Mouse (Mus musculus) megakaryocyte, adult 5-6 weeks (primary cell): ENCODE measurements at regions not wholly inside any gene's neighbourhood (a gene's known extent, or its start where the extent isn't known, plus 50 kb on each side); places are given as distances from the start of the nearest gene placed in this dataset.

ENCODE experiments used
- ATAC-seq: 2 replicates; pipeline ENCODE4 v1.8.0; 2016; ENCODE audit warnings: mild to moderate bottlenecking, inconsistent platforms; ENCODE audit not compliant: poor library complexity, severe bottlenecking

- ATAC-seq: no peak
Observed at GRCm38 (mm10) chr8:8562268-8562667, 98.8 kb downstream of the Efnb2 start.

- ATAC-seq: no peak
Observed at GRCm38 (mm10) chr8:8558050-8558449, 103.0 kb downstream of the Efnb2 start.

- ATAC-seq: no peak
Observed at GRCm38 (mm10) chr8:8556152-8556551, 104.9 kb downstream of the Efnb2 start.

GRCm38 (mm10) chr8:8554691-8555090 is 106.4 kb downstream of the Efnb2 start:
- no peak for ATAC-seq

- no peak for ATAC-seq
Observed at GRCm38 (mm10) chr8:8552779-8553178, 108.3 kb downstream of the Efnb2 start.

GRCm38 (mm10) chr8:8536626-8537025 is 124.4 kb downstream of the Efnb2 start:
- no peak for ATAC-seq

- no peak for ATAC-seq
Observed at GRCm38 (mm10) chr8:8534787-8535186, 126.3 kb downstream of the Efnb2 start.

GRCm38 (mm10) chr8:8532907-8533306 is 128.1 kb downstream of the Efnb2 start:
- no peak for ATAC-seq

- no peak for ATAC-seq
Observed at GRCm38 (mm10) chr8:8530540-8530939, 130.5 kb downstream of the Efnb2 start.

- ATAC-seq: no peak
Observed at GRCm38 (mm10) chr8:8521532-8521931, 139.5 kb downstream of the Efnb2 start.

GRCm38 (mm10) chr8:8519772-8520191 is 141.3 kb downstream of the Efnb2 start:
- ATAC-seq: no peak

GRCm38 (mm10) chr8:8517599-8517998 is 143.4 kb downstream of the Efnb2 start:
- no peak for ATAC-seq

GRCm38 (mm10) chr8:8516272-8516671 is 144.8 kb downstream of the Efnb2 start:
- ATAC-seq: peak; percentile 97

- no peak for ATAC-seq
Observed at GRCm38 (mm10) chr8:8499921-8500320, 161.1 kb downstream of the Efnb2 start.

- ATAC-seq: no peak
Observed at GRCm38 (mm10) chr8:8498753-8499152, 162.3 kb downstream of the Efnb2 start.

- ATAC-seq: no peak
Observed at GRCm38 (mm10) chr8:8495472-8495871, 165.6 kb downstream of the Efnb2 start.

GRCm38 (mm10) chr8:8494281-8494680 is 166.8 kb downstream of the Efnb2 start:
- ATAC-seq: no peak

GRCm38 (mm10) chr8:8491908-8492307 is 169.1 kb downstream of the Efnb2 start:
- no peak for ATAC-seq

GRCm38 (mm10) chr8:8489784-8490183 is 171.3 kb downstream of the Efnb2 start:
- ATAC-seq: no peak

GRCm38 (mm10) chr8:8488695-8489571 is 172.1 kb downstream of the Efnb2 start:
- no peak for ATAC-seq

GRCm38 (mm10) chr8:8488191-8488694 is 172.8 kb downstream of the Efnb2 start:
- no peak for ATAC-seq

- ATAC-seq: no peak
Observed at GRCm38 (mm10) chr8:8487706-8488105, 173.3 kb downstream of the Efnb2 start.
